Mouse (Mus musculus) erythroblast, embryonic 14.5 days (primary cell): ENCODE results near the gene Islr. TPM values are rescaled to one million over a fixed set of nuclear protein-coding genes. Genes with fewer than 3 reads are reported as not detected.

Experiments
- H3K27me3 ChIP-seq: 2 replicates; pipeline ENCODE4 v1.6.1; 2012; ENCODE audit warnings: inconsistent platforms; ENCODE audit not compliant: control insufficient read depth
- H3K36me3 ChIP-seq: 2 replicates; pipeline ENCODE4 v1.6.1; 2012; ENCODE audit warnings: mild to moderate bottlenecking, inconsistent platforms; ENCODE audit not compliant: control insufficient read depth
- H3K4me1 ChIP-seq: 2 replicates; pipeline ENCODE4 v1.6.1; 2012; ENCODE audit warnings: inconsistent platforms; ENCODE audit not compliant: control insufficient read depth
- H3K4me3 ChIP-seq: replicated peaks from 2 replicates; pipeline ENCODE3; 2012; ENCODE audit warnings: moderate library complexity, mild to moderate bottlenecking, inconsistent platforms
- H3K9me3 ChIP-seq: 2 replicates; pipeline ENCODE4 v1.6.1; 2012; ENCODE audit warnings: low read length, inconsistent platforms, mixed read lengths; ENCODE audit not compliant: control insufficient read depth
- GATA1 ChIP-seq: IDR thresholded peaks from 2 replicates; pipeline ENCODE4 v1.6.1; 2012; ENCODE audit warnings: low read length, inconsistent platforms, mixed read lengths
- TAL1 ChIP-seq: IDR thresholded peaks from 3 replicates; pipeline ENCODE4 v1.6.1; 2012; ENCODE audit warnings: low read length, inconsistent platforms, mixed read lengths
- polyA plus RNA-seq: library from polyadenylated mRNA; stranded (reverse); fragments of >175 nt; gene quantifications from 2 replicates; pipeline ENCODE4 v1.2.3, GENCODE M21; 2012

Gene Islr
- polyA plus RNA-seq, 1 experiment = not detected

- peaks cover 37% of the 10 kb centered on the region for H3K27me3 ChIP-seq
Observed at GRCm38 (mm10) chr9:58112866-58113278, 91.2 kb downstream of the Islr start.

DNA sequence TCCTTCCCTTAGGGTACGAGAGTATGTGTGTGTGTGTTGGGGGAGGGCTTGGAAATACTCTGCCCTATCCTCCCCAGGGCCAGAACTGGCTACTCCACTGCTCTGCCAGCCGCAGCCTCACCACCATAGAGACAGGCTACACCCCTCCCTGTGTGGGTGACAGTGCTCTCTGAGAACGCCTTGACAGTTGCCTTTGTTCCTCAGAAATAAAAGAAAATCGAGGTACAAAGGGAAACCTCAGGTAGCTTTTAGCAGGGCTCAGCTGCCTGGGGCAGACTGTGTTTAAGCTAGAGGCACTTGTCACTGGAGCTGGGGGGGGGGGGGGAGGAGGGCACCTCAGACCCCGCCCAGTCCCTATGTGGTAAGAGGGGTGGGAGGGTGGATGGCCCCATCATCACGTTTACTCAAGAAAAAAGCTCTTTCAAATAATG, 91.8 kb downstream of the Islr start:
- Histone ChIP-seq H3K36me3 (no peaks in the 10 kb centered on the region), H3K27me3 (peaks cover 37% of the 10 kb centered on the region), H3K4me1 (no peaks in the 10 kb centered on the region)

More at GRCm38 (mm10) chr9:58112866-58113278, 91.2 kb downstream of the Islr start:
- no peak overlapping the region for H3K4me3 ChIP-seq
- H3K36me3 ChIP-seq = no peaks in the 10 kb centered on the region
- no peaks in the 10 kb centered on the region for H3K4me1 ChIP-seq
- TF ChIP-seq GATA1 = no peak
- TF ChIP-seq TAL1 = no peak
- H3K9me3 ChIP-seq = no peaks in the 10 kb centered on the region

DNA sequence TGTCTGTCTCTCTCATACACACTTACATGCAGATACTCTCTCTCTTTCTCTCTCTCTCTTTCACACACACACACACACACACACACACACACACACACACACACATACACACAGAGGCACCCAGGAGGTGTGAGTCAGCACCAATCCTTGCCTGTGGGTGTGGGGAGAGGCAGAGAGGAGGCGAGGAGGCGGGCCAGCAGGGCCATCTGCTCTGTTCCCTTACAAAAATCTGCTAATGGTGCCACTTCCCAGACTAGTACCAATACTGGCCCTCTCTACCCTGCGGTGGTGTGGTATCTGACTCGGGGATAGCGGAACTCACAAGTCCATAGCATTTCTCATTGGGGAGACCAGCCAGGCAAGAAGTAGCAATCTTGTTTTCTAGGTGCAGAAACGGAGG, 92.7 kb downstream of the Islr start:
- H3K4me3 ChIP-seq = no peak overlapping the region
- H3K27me3 ChIP-seq = peaks cover 37% of the 10 kb centered on the region

More for the DNA sequence above, 91.8 kb downstream of the Islr start:
- TF ChIP-seq TAL1 (no peak), GATA1 (no peak)
- Histone ChIP-seq H3K4me3 (no peak overlapping the region), H3K9me3 (no peaks in the 10 kb centered on the region)

GRCm38 (mm10) chr9:58110787-58111186, 93.3 kb downstream of the Islr start:
- Histone ChIP-seq H3K4me1 (no peaks in the 10 kb centered on the region), H3K9me3 (no peaks in the 10 kb centered on the region), H3K36me3 (no peaks in the 10 kb centered on the region), H3K4me3 (no peak overlapping the region), H3K27me3 (peaks cover 33% of the 10 kb centered on the region)
- TF ChIP-seq TAL1 = no peak
- TF ChIP-seq GATA1 = no peak

More for the DNA sequence above, 92.7 kb downstream of the Islr start:
- no peak for TF ChIP-seq TAL1
- TF ChIP-seq GATA1 = no peak
- Histone ChIP-seq H3K4me1 (no peaks in the 10 kb centered on the region), H3K9me3 (no peaks in the 10 kb centered on the region), H3K36me3 (no peaks in the 10 kb centered on the region)

GRCm38 (mm10) chr9:58107494-58107893, 96.6 kb downstream of the Islr start:
- peaks cover 5% of the 10 kb centered on the region for H3K27me3 ChIP-seq
- TF ChIP-seq GATA1 (no peak), TAL1 (no peak)
- H3K36me3 ChIP-seq = no peaks in the 10 kb centered on the region
- H3K4me1 ChIP-seq = no peaks in the 10 kb centered on the region
- no peak overlapping the region for H3K4me3 ChIP-seq
- no peaks in the 10 kb centered on the region for H3K9me3 ChIP-seq

Other genes starting within 250 kb of the Islr start
- 0.04 and 0.09 TPM in 2 replicates for gene Cyp11a1, start 197.9 kb downstream of the Islr start, polyA plus RNA-seq
- not detected in 2 replicates for gene Stra6, start 140.5 kb downstream of the Islr start, polyA plus RNA-seq
- not detected in 2 replicates for gene Ccdc33, start 85.5 kb downstream of the Islr start, polyA plus RNA-seq
- not detected in 2 replicates for gene Islr2, start within 50 bp of the Islr start, polyA plus RNA-seq
- 6.8 and 10.8 TPM in 2 replicates for gene Pml, start 45.5 kb upstream of the Islr start, polyA plus RNA-seq
- 0.10 TPM in 1 of 2 replicates, not detected in the other for gene Stoml1, start 48.9 kb upstream of the Islr start, polyA plus RNA-seq
- 0.01 TPM in 1 of 2 replicates, not detected in the other for gene Loxl1, start 108.9 kb upstream of the Islr start, polyA plus RNA-seq
- gene Tbc1d21, start 166.1 kb upstream of the Islr start, polyA plus RNA-seq = not detected in 2 replicates